Mouse (Mus musculus): ENCODE data around the gene Hhipl1. TPM values are rescaled to one million over a fixed set of nuclear protein-coding genes. Genes with fewer than 3 reads are reported as not detected.

Hhipl1 gene
- polyA plus RNA-seq, 1 experiment from 2014 or later: 1.0 TPM

GRCm38 (mm10) chr12:108338572-108339190 is 32.6 kb downstream of the Hhipl1 start:
- Histone ChIP-seq H3K4me2 (no peak overlapping the region), H3K27me3 (peaks cover 32% of the 10 kb centered on the region)

GRCm38 (mm10) chr12:108348151-108348550 is 42.1 kb downstream of the Hhipl1 start:
- Histone ChIP-seq H3K9ac (no peak overlapping the region), H3K4me3 (no peak overlapping the region), H3K27me3 (peaks cover 31% of the 10 kb centered on the region), H3K36me3 (no peaks in the 10 kb centered on the region), H3K27ac (no peak overlapping the region), H3K9me3 (replicated peaks) (no peaks in the 10 kb centered on the region), H3K4me1 (replicated peaks) (peaks cover 9% of the 10 kb centered on the region), H3K4me2 (no peak overlapping the region)
- no peak for ATAC-seq (replicated peaks; ENCODE audit: insufficient number of reproducible peaks, insufficient read depth, low FRiP score, low read depth)
- 77% methylated on average over 8 of the region's 8 CpGs for WGBS

More at GRCm38 (mm10) chr12:108338572-108339190, 32.6 kb downstream of the Hhipl1 start:
- 22% methylated on average over 14 of the region's 14 CpGs for WGBS
- H3K27ac ChIP-seq: no peak overlapping the region
- no peak overlapping the region for H3K9ac ChIP-seq
- H3K36me3 ChIP-seq: no peaks in the 10 kb centered on the region
- no peak overlapping the region for H3K4me3 ChIP-seq
- H3K9me3 ChIP-seq (replicated peaks): no peaks in the 10 kb centered on the region
- ATAC-seq (replicated peaks; ENCODE audit: insufficient number of reproducible peaks, insufficient read depth, low FRiP score, low read depth): no peak
- H3K4me1 ChIP-seq (replicated peaks): peaks cover 9% of the 10 kb centered on the region

- no peaks in the 10 kb centered on the region for H3K36me3 ChIP-seq
- no peak for ATAC-seq (replicated peaks; ENCODE audit: insufficient number of reproducible peaks, insufficient read depth, low FRiP score, low read depth)
- H3K27me3 ChIP-seq: peaks cover 40% of the 10 kb centered on the region
- no peaks in the 10 kb centered on the region for H3K9me3 ChIP-seq (replicated peaks)
- WGBS: 69% methylated on average over 5 of the region's 5 CpGs
- no peak overlapping the region for H3K4me3 ChIP-seq
- peaks cover 9% of the 10 kb centered on the region for H3K4me1 ChIP-seq (replicated peaks)
- no peak overlapping the region for H3K4me2 ChIP-seq
- H3K9ac ChIP-seq: no peak overlapping the region
- no peak overlapping the region for H3K27ac ChIP-seq
Observed at GRCm38 (mm10) chr12:108349026-108349425, 43.0 kb downstream of the Hhipl1 start.

GRCm38 (mm10) chr12:108350931-108351330 is 44.9 kb downstream of the Hhipl1 start:
- H3K4me2 ChIP-seq: no peak overlapping the region
- no peak overlapping the region for H3K4me3 ChIP-seq
- H3K36me3 ChIP-seq: no peaks in the 10 kb centered on the region
- peaks cover 47% of the 10 kb centered on the region for H3K27me3 ChIP-seq
- H3K9me3 ChIP-seq (replicated peaks): no peaks in the 10 kb centered on the region
- no peak for ATAC-seq (replicated peaks; ENCODE audit: insufficient number of reproducible peaks, insufficient read depth, low FRiP score, low read depth)
- no peak overlapping the region for H3K9ac ChIP-seq
- no peak overlapping the region for H3K27ac ChIP-seq
- 81% methylated on average over 10 of the region's 10 CpGs for WGBS
- peaks cover 9% of the 10 kb centered on the region for H3K4me1 ChIP-seq (replicated peaks)

GRCm38 (mm10) chr12:108352371-108353136 is 46.5 kb downstream of the Hhipl1 start:
- no peak overlapping the region for H3K27ac ChIP-seq
- H3K9me3 ChIP-seq (replicated peaks): no peaks in the 10 kb centered on the region
- WGBS: 12% methylated on average over 35 of the region's 35 CpGs
- peaks cover 47% of the 10 kb centered on the region for H3K27me3 ChIP-seq
- H3K4me1 ChIP-seq (replicated peaks): peaks cover 9% of the 10 kb centered on the region
- peak overlapping the region; percentile 23 for H3K4me3 ChIP-seq
- H3K36me3 ChIP-seq: no peaks in the 10 kb centered on the region
- ATAC-seq (replicated peaks; ENCODE audit: insufficient number of reproducible peaks, insufficient read depth, low FRiP score, low read depth): no peak
- H3K9ac ChIP-seq: no peak overlapping the region
- peak overlapping the region; percentile 55 for H3K4me2 ChIP-seq

- H3K27me3 ChIP-seq: peaks cover 47% of the 10 kb centered on the region
- ATAC-seq (replicated peaks; ENCODE audit: insufficient number of reproducible peaks, insufficient read depth, low FRiP score, low read depth): no peak
- H3K4me3 ChIP-seq: no peak overlapping the region
- no peak overlapping the region for H3K27ac ChIP-seq
- H3K36me3 ChIP-seq: no peaks in the 10 kb centered on the region
- WGBS: 78% methylated on average over 2 of the region's 2 CpGs
- H3K4me2 ChIP-seq: no peak overlapping the region
- no peak overlapping the region for H3K9ac ChIP-seq
- H3K4me1 ChIP-seq (replicated peaks): peaks cover 9% of the 10 kb centered on the region
- no peaks in the 10 kb centered on the region for H3K9me3 ChIP-seq (replicated peaks)
Observed at GRCm38 (mm10) chr12:108354284-108354683, 48.2 kb downstream of the Hhipl1 start.

GRCm38 (mm10) chr12:108355271-108355670 is 49.2 kb downstream of the Hhipl1 start:
- no peak overlapping the region for H3K4me2 ChIP-seq
- no peak for ATAC-seq (replicated peaks; ENCODE audit: insufficient number of reproducible peaks, insufficient read depth, low FRiP score, low read depth)
- 75% methylated on average over 1 of the region's 1 CpGs for WGBS
- no peak overlapping the region for H3K4me3 ChIP-seq
- no peak overlapping the region for H3K9ac ChIP-seq
- H3K36me3 ChIP-seq: no peaks in the 10 kb centered on the region
- H3K27me3 ChIP-seq: peaks cover 43% of the 10 kb centered on the region
- no peak overlapping the region for H3K27ac ChIP-seq
- peaks cover 9% of the 10 kb centered on the region for H3K4me1 ChIP-seq (replicated peaks)
- no peaks in the 10 kb centered on the region for H3K9me3 ChIP-seq (replicated peaks)

- Histone ChIP-seq H3K27me3 (peaks cover 37% of the 10 kb centered on the region), H3K4me2 (no peak overlapping the region), H3K4me3 (no peak overlapping the region), H3K4me1 (replicated peaks) (peaks cover 9% of the 10 kb centered on the region), H3K9ac (no peak overlapping the region), H3K36me3 (no peaks in the 10 kb centered on the region), H3K27ac (no peak overlapping the region), H3K9me3 (replicated peaks) (no peaks in the 10 kb centered on the region)
- ATAC-seq (replicated peaks; ENCODE audit: insufficient number of reproducible peaks, insufficient read depth, low FRiP score, low read depth): no peak
Observed at GRCm38 (mm10) chr12:108355986-108356385, 49.9 kb downstream of the Hhipl1 start.

- Histone ChIP-seq H3K36me3 (no peaks in the 10 kb centered on the region), H3K9me3 (replicated peaks) (no peaks in the 10 kb centered on the region), H3K4me2 (no peak overlapping the region), H3K9ac (no peak overlapping the region), H3K4me3 (no peak overlapping the region), H3K4me1 (replicated peaks) (peaks cover 19% of the 10 kb centered on the region), H3K27ac (no peak overlapping the region), H3K27me3 (no peaks in the 10 kb centered on the region)
- 8% methylated on average over 5 of the region's 5 CpGs for WGBS
- ATAC-seq (replicated peaks; ENCODE audit: insufficient number of reproducible peaks, insufficient read depth, low FRiP score, low read depth): peak; percentile 37; the same call in 1 of the 2 replicates
Observed at GRCm38 (mm10) chr12:108363796-108364195, 57.7 kb downstream of the Hhipl1 start.

- no peak overlapping the region for H3K4me3 ChIP-seq
- ATAC-seq (replicated peaks; ENCODE audit: insufficient number of reproducible peaks, insufficient read depth, low FRiP score, low read depth): peak; percentile 40; the same call in 1 of the 2 replicates
- no peaks in the 10 kb centered on the region for H3K36me3 ChIP-seq
- 11% methylated on average over 3 of the region's 3 CpGs for WGBS
- 0 out of 2 replicates have a peak overlapping the region, but pooled peaks have one; percentile 46 for H3K27ac ChIP-seq
- no peak overlapping the region for H3K9ac ChIP-seq
- H3K4me2 ChIP-seq: no peak overlapping the region
- no peaks in the 10 kb centered on the region for H3K9me3 ChIP-seq (replicated peaks)
- peaks cover 28% of the 10 kb centered on the region for H3K4me1 ChIP-seq (replicated peaks)
- H3K27me3 ChIP-seq: no peaks in the 10 kb centered on the region
Observed at GRCm38 (mm10) chr12:108365340-108365739, 59.3 kb downstream of the Hhipl1 start.

GRCm38 (mm10) chr12:108365868-108366267 is 59.8 kb downstream of the Hhipl1 start:
- no peaks in the 10 kb centered on the region for H3K36me3 ChIP-seq
- H3K4me1 ChIP-seq (replicated peaks): peaks cover 33% of the 10 kb centered on the region
- no peaks in the 10 kb centered on the region for H3K9me3 ChIP-seq (replicated peaks)
- no peak for ATAC-seq (replicated peaks; ENCODE audit: insufficient number of reproducible peaks, insufficient read depth, low FRiP score, low read depth)
- no peak overlapping the region for H3K4me3 ChIP-seq
- no peak overlapping the region for H3K9ac ChIP-seq
- H3K4me2 ChIP-seq: no peak overlapping the region
- 61% methylated on average over 7 of the region's 7 CpGs for WGBS
- no peaks in the 10 kb centered on the region for H3K27me3 ChIP-seq
- no peak overlapping the region for H3K27ac ChIP-seq

All from heart, embryonic 15.5 days (tissue).